Mouse (Mus musculus) heart, adult 2 months (tissue): ENCODE measurements at regions not wholly inside any gene's neighbourhood (a gene's known extent, or its start where the extent isn't known, plus 50 kb on each side); places are given as distances from the start of the nearest gene placed in this dataset.
"Not testable (repeated sequence)": the region's sequence is repeated elsewhere in the genome, so short reads cannot be mapped to it uniquely, and the experiment has no call there.

Experiments
- DNase-seq, 2 experiments: peaks; one replicate each; pipeline ENCODE4 v3.0.0; 2021
- H3K27ac ChIP-seq: fragments of 200-600 bp; 2 replicates; pipeline ENCODE4 v1.8.1; 2022
- H3K27me3 ChIP-seq: fragments of 200-500 bp; 2 replicates; pipeline ENCODE4 v1.6.1; 2012; ENCODE audit warnings: mild to moderate bottlenecking, low read length, inconsistent platforms, mixed read lengths; ENCODE audit not compliant: control insufficient read depth, insufficient read depth
- H3K36me3 ChIP-seq: fragments of 200-500 bp; 2 replicates; pipeline ENCODE4 v1.6.1; 2012; ENCODE audit warnings: low read length, inconsistent platforms; ENCODE audit not compliant: control insufficient read depth, insufficient read depth
- H3K4me1 ChIP-seq: fragments of 200-500 bp; 2 replicates; pipeline ENCODE4 v1.6.1; 2011; ENCODE audit warnings: low read length; ENCODE audit not compliant: control insufficient read depth, insufficient read depth
- H3K4me3 ChIP-seq: fragments of 200-600 bp; 2 replicates; pipeline ENCODE4 v1.8.1; 2022
- H3K79me2 ChIP-seq: fragments of 200-500 bp; replicated peaks from 2 replicates; pipeline ENCODE4 v1.6.1; 2012; ENCODE audit warnings: mild to moderate bottlenecking, inconsistent platforms, low read length, moderate library complexity, mixed read lengths; ENCODE audit not compliant: control insufficient read depth, insufficient read depth
- H3K9ac ChIP-seq: fragments of 200-500 bp; 2 replicates; pipeline ENCODE4 v1.6.1; 2012; ENCODE audit warnings: low read depth, mild to moderate bottlenecking, control low read depth, inconsistent platforms, low read length, mixed read lengths
- CTCF ChIP-seq: fragments of 200-600 bp; IDR thresholded peaks from 2 replicates; pipeline ENCODE4 v1.8.1; 2022; ENCODE audit warnings: antibody characterized with exemption, mild to moderate bottlenecking, moderate library complexity
- EP300 ChIP-seq: fragments of 200-500 bp; IDR thresholded peaks from 2 replicates; pipeline ENCODE4 v1.6.1; 2011; ENCODE audit warnings: low read depth, low read length, control low read depth; ENCODE audit not compliant: insufficient read depth
- POLR2A ChIP-seq: fragments of 200-500 bp; IDR thresholded peaks from 2 replicates; pipeline ENCODE4 v1.6.1; 2011; ENCODE audit warnings: mild to moderate bottlenecking, low read depth, low read length, control low read depth; ENCODE audit not compliant: insufficient read depth
- WGBS: fragments of 180-500 bp; shearing (Covaris S2); methylation state at CpG from one replicate; pipeline ENCODE4 v1.1.7; 2018; 5-methylcytosine and 5-hydroxymethylcytosine counted together
- intact Hi-C: fragments of 180-260 bp; cut with DNase I; formaldehyde crosslinking; loops from one replicate; pipeline ENCODE4 v1.15.1; 2025

GRCm38 (mm10) chr14:124801589-124801988, 124.7 kb upstream of the Fgf14 start:
- H3K4me3 ChIP-seq, H3K27ac ChIP-seq, H3K27me3 ChIP-seq, H3K4me1 ChIP-seq, DNase-seq, H3K36me3 ChIP-seq, H3K79me2 ChIP-seq, intact Hi-C loops, H3K9ac ChIP-seq: not testable (repeated sequence)
- WGBS, result 0% methylated on average over 1 of the region's 1 CpGs

- H3K79me2 ChIP-seq, result no peaks in the 10 kb centered on the region
- 88% methylated on average over 5 of the region's 5 CpGs for WGBS
- no peak overlapping the region for H3K4me3 ChIP-seq
- no peaks in the 10 kb centered on the region for H3K27me3 ChIP-seq
- H3K27ac ChIP-seq, result no peak overlapping the region
- no peak for DNase-seq
- no peak for TF ChIP-seq CTCF
- TF ChIP-seq POLR2A, result no peak
- no peak for TF ChIP-seq EP300
- intact Hi-C loops, result no loop called here
- no peaks in the 10 kb centered on the region for H3K4me1 ChIP-seq
- no peaks in the 10 kb centered on the region for H3K36me3 ChIP-seq
- no peak overlapping the region for H3K9ac ChIP-seq
Observed at GRCm38 (mm10) chr14:124800421-124800820, 123.5 kb upstream of the Fgf14 start.

- no peaks in the 10 kb centered on the region for H3K36me3 ChIP-seq
Observed at GRCm38 (mm10) chr14:124775402-124775801, 98.5 kb upstream of the Fgf14 start.

GRCm38 (mm10) chr14:124767996-124768395, 91.1 kb upstream of the Fgf14 start:
- Histone ChIP-seq H3K4me3 (no peak overlapping the region), H3K9ac (no peak overlapping the region), H3K79me2 (no peaks in the 10 kb centered on the region), H3K27me3 (no peaks in the 10 kb centered on the region), H3K27ac (peak overlapping the region; percentile 80), H3K36me3 (no peaks in the 10 kb centered on the region), H3K4me1 (peaks cover 2% of the 10 kb centered on the region; the same call in 1 of the 2 replicates)
- intact Hi-C loops, result no loop called here
- 50% methylated on average over 3 of the region's 3 CpGs for WGBS
- peak; percentile 41; the same call in 1 of the 2 replicates for TF ChIP-seq POLR2A
- 0 out of 2 replicates have a peak, but pooled peaks have one; percentile 11 for TF ChIP-seq EP300
- no peak for TF ChIP-seq CTCF
- DNase-seq, result peak; percentile 43 to 59

More at GRCm38 (mm10) chr14:124775402-124775801, 98.5 kb upstream of the Fgf14 start:
- TF ChIP-seq CTCF, result no peak
- no peak for TF ChIP-seq POLR2A
- no peak for TF ChIP-seq EP300
- Histone ChIP-seq H3K4me3 (no peak overlapping the region), H3K27ac (no peak overlapping the region), H3K27me3 (no peaks in the 10 kb centered on the region), H3K79me2 (no peaks in the 10 kb centered on the region), H3K4me1 (peaks cover 2% of the 10 kb centered on the region; the same call in 1 of the 2 replicates), H3K9ac (no peak overlapping the region)
- DNase-seq, result no peak
- intact Hi-C loops, result no loop called here

GRCm38 (mm10) chr14:124767234-124767633, 90.3 kb upstream of the Fgf14 start:
- no peak for TF ChIP-seq EP300
- no peak for TF ChIP-seq CTCF
- TF ChIP-seq POLR2A, result no peak
- no peaks in the 10 kb centered on the region for H3K27me3 ChIP-seq
- no peaks in the 10 kb centered on the region for H3K79me2 ChIP-seq
- no peak overlapping the region for H3K4me3 ChIP-seq
- no peak overlapping the region for H3K9ac ChIP-seq
- 28% methylated on average over 2 of the region's 2 CpGs for WGBS
- DNase-seq, result peak in 1 of 2 experiments; percentile 11
- H3K4me1 ChIP-seq, result peaks cover 2% of the 10 kb centered on the region; the same call in 1 of the 2 replicates
- intact Hi-C loops, result no loop called here
- peak overlapping the region; percentile 80 for H3K27ac ChIP-seq
- H3K36me3 ChIP-seq, result no peaks in the 10 kb centered on the region

- Histone ChIP-seq H3K27ac (peak overlapping the region; percentile 73), H3K36me3 (no peaks in the 10 kb centered on the region), H3K4me3 (no peak overlapping the region), H3K27me3 (no peaks in the 10 kb centered on the region), H3K9ac (no peak overlapping the region), H3K79me2 (no peaks in the 10 kb centered on the region), H3K4me1 (no peaks in the 10 kb centered on the region; the same call in 1 of the 2 replicates)
- DNase-seq, result peak; percentile 37 to 50
- TF ChIP-seq CTCF, result peak; percentile 76
- 0 out of 2 replicates have a peak, but pooled peaks have one; percentile 40 for TF ChIP-seq EP300
- no peak for TF ChIP-seq POLR2A
- 17% methylated on average over 2 of the region's 2 CpGs for WGBS
- intact Hi-C loops, result loop anchor here (5.0 kb wide), 1 partner anchor 330 kb away; no protein-coding TSS in a partner anchor
Observed at GRCm38 (mm10) chr14:124742491-124742890, 65.6 kb upstream of the Fgf14 start.
